Mouse (Mus musculus) fat pad, adult 2 months (tissue): ENCODE results near the gene Cenpl.
A peak's percentile ranks its signal among the peaks of the same experiment; 100 is the strongest.

Experiments used
- DNase-seq: peaks from one replicate; pipeline ENCODE4 v3.0.0-alpha.2; 2011; ENCODE audit warnings: low read depth, low spot score; ENCODE audit errors: extremely low read depth

Cenpl gene

DNA sequence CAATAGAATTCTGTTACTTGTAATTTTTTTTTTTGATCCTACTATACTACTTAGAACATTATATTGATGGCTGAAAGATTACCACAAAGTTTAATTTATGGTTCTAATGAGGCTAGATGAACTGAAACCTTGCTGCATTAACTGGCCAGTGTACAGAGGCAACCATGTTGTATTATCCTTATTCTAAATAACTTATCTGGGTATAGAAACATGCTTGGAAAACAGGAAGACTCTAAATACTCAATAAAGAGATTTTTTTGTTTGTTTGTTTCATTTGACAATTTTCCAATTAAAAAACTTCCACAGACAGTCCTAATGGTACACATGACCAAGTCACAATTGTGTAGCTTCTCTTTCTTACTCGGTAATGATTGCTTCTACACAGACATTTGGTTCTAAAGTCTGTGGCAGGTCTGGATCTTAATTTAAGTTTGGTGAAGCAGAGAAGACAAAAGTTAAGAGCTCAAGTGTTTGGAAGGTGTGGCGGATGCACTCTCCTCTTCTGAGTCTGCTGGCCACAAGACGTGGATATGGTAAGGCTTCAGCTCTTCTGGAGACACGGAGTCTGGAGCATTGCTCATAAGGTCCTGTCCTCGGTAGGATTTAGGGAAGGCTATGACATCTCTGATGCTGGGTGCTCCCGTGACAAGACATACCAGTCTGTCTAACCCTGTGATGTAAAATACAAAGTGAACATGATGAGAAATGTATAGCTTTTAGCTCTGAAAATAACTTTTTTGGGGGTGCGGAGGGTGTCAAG is 29.1 kb upstream of the Cenpl start:
- DNase-seq = no peak

DNA sequence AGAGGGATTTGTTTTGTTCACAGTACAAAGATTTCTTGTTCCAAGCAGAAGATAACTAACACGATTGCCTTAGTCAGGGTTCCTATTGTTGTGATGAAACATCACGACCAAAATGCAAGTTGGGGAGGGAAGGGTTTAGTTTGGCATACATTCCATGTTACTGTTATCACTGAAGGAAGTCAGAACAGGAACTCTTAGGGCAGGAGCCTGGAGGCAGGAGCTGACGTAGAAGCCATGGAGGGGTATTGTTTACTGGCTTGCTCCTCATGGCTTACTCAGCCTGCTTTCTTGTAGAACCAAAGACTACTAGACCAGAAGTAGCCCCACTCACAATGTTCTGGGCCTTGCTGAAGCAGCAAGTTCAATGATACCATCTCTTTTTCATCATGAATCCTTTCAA is 23.5 kb upstream of the Cenpl start:
- DNase-seq = no peak

DNA sequence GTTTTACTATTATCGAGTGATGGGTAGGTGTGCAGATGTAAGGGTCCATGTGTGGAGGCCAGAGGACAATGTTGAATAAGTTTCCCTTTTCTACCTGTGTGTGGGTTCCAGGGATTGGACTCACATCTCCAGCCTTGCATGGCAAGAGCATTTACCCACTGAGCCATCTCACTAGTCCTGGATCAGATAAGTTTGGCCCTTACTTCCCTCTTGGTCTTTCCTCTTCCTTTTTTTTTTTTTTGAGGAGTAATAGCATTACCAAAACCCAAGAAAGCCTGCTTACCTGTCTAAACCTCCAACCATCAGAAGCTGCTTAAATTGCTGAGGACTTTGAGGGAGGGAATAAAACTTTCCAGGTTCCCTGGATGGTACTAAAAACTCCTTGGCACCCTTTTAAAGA is 13.3 kb upstream of the Cenpl start:
- DNase-seq = no peak

DNA sequence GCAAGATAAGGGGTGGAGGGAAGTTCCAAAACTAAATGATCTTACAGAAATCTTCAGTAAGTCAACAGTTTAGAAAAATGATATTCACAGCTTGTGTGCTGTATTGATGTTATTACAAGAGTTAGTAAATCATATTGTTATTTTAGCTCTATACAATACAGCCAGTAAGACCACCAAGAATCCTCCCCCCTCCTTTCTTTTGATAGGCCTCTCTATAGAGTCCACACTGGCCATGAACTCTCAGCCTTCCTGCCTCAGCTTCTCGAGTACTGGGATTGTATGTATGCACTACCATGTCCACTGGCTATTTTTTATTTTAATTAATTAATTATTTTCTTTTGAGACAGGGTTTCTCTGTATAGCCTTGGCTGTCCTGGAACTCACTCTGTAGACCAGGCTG is 7.2 kb upstream of the Cenpl start:
- DNase-seq = no peak

DNA sequence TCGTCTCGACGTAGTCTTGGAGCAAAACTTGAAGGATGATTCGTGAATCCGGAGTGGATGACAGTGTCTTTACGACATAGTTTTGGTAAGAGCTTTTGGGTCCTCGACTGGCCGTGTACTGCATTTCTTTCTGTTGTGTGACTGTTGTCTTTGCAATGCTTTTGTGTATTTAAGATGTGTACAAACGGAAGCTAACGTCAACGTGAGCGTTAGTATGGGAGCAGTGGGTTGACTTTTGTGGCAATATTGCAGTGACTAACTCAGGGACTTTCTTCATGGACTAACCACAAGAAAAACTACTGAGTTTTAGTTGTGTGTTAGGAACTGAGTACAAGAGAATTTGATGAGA is 733 bp downstream of the Cenpl start:
- DNase-seq = no peak

DNA sequence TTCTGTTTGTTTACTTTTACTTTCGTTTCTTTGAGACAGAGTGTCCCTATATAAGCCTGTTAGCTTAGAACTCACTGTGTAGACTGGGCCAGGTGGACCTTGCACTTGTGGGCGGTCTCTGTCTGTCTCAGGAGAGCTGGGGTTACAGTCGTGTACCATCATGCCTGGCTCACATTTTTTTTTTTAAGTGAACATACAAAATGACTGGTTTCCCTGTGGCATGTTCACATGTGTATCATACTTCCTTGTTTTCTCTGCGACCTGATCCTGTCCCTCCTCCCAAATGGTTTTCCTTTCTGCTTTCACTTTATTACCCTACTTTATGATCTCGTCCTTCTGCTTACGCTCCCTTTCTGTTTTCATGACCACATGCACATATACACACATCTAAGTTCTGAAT is 5.7 kb downstream of the Cenpl start:
- DNase-seq = no peak

DNA sequence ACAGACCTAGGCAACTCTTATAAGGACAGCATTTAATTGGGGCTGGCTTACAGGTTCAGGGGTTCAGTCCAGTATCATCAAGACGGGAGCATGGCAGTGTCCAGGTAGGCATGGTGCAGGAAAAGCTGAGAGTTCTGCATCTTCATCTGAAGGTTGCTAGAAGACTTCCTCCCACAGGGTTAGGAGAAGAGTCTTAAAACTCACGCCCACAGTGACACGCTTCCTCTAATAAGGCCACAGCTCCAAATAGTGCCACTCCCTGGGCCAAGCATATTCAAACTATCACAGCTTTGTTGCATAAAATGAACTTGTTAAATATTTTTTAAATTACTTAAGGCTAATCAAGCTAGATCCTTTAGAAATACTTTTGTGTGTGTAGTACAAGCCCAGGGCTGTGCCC is 6.7 kb downstream of the Cenpl start:
- no peak for DNase-seq

DNA sequence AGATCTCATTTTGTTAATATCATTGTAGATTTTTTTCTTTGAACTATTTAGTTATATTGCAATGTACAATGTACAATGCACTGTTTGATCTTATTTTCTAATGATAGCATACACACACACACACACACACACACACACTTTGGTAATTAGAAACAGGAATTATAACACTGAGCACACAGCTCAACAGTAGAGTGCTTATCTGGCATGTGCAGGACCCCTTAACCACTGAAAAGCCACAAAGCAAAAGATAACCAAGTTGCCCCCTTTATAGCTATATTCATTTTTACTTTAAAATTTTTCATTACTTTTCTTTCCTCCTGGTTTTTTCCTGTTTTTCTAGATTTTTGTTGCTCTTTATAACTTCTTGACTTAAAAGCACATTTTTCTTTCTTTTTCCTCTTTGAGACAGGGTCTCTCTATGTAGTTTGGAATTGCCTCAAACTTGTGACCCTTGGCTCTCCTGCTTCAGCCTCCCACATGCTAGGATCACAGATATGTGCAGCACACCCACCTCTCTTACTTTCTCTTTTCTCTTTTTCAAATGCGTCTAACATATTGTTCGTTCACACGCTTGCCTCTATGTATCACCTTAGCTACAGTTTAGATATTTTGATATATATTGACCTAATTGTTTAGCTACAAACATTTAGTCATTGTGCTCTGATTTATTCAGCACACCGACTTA is 29.4 kb downstream of the Cenpl start:
- no peak for DNase-seq

DNA sequence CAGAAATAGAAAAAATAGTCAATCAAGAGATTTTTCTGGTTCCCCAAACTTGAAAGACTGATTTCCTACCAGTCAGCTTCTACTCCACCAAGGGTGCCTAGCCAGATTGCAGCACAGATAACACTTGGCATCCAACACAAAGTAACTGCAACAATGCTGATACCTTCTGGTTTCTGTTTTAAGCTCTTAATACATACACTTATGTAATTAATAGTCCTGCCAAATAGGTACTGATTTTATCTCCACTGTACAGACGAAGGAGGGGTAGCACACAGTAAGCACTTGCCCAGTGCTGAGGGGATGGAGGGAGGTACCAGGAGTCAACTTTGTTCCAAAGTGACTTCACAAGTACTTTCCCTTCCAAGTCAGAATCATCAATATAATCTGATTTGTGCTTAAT is 33.3 kb downstream of the Cenpl start:
- peak; percentile 2 for DNase-seq

DNA sequence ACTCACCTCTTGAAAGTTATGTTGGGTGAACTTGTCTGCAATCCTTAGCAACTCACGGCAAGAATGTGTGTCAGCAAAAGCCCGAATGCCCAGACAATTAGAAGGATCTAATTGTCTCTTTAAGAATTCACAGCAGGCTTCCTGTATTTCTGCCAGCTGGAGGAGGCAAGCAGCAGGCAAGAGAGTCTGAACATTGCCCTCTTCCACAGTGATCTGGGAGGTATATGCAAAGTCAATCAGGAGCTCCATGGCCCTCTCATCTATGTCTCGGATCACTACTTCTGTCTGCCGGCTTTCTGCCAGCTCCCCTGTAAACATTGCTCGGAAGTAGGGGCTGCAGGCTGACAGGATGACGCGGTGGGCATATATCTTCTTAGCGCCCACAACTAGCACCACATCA is 38.7 kb downstream of the Cenpl start:
- DNase-seq = no peak

DNA sequence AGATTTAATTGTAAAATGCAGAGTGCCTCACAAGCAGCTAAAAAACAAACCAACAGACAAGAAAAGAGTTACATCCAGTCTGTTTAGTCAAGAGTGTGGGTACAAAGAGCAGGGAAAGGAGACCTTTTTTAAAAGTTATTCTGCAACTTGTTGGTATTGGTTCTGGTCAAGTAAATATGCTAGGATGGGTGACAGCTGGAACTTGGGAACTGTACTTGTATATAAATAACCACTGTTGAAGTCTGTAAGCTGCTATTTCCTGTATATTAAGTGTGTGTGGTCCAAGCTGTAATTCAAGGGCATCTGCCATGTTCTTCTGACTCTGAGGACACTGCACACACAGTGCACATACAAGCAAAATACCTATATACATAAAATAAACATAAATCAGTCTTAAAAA is 44.1 kb downstream of the Cenpl start:
- DNase-seq = no peak

DNA sequence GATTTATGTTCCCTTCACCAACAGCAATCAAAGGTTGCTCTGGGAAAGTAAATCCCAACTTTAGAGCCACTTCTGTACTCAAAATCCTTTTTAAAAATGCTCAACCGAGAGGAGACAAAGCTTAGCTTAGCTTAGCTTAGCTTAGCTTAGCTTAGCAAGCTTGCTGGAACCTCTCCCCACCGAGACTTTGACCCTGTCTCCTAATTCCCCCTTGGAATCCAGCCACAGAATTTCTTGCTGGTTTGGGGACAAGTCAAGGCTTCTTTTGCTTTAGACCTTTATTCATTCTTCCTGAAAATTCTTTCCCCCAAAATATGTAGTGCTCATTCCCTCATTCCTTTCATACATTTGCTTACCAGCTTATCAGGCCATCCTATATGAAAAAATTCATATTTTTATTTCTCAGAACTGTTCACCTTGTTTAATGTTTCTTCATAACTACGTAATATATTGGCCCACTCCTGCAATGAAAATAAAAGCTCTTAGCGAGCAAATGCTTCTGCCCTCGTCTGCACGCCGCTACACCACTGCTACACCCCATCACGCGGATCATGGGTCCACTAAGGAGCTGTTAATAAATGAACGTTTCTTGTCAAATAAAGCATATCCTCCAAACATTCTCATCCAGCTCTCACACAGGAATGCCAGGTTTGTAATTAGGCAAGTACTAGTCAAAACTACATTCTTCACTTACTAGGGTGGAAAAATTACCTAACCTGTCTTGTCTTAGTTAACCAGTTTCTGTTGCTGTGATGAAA is 52.3 kb downstream of the Cenpl start:
- no peak for DNase-seq

DNA sequence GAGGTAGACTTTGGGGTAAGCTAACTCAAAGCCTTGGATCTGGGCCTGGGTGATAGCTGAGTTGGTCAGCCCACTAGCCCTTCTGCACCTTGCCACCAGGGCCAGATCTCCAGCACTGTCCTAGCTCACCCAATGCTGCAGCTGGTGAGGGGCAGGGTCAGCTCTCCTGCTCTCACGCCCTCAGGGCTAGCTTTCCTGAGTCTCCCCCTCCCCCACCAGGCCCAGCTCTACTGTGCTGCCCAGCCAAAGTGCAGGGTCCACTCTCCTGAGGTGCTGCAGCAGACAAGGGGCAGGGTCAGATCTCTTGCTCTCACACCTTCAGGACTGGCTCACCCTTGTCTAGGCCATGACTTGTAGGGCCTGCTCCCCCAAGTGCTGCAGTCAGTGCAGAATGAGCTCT is 55.9 kb downstream of the Cenpl start:
- DNase-seq = no peak

DNA sequence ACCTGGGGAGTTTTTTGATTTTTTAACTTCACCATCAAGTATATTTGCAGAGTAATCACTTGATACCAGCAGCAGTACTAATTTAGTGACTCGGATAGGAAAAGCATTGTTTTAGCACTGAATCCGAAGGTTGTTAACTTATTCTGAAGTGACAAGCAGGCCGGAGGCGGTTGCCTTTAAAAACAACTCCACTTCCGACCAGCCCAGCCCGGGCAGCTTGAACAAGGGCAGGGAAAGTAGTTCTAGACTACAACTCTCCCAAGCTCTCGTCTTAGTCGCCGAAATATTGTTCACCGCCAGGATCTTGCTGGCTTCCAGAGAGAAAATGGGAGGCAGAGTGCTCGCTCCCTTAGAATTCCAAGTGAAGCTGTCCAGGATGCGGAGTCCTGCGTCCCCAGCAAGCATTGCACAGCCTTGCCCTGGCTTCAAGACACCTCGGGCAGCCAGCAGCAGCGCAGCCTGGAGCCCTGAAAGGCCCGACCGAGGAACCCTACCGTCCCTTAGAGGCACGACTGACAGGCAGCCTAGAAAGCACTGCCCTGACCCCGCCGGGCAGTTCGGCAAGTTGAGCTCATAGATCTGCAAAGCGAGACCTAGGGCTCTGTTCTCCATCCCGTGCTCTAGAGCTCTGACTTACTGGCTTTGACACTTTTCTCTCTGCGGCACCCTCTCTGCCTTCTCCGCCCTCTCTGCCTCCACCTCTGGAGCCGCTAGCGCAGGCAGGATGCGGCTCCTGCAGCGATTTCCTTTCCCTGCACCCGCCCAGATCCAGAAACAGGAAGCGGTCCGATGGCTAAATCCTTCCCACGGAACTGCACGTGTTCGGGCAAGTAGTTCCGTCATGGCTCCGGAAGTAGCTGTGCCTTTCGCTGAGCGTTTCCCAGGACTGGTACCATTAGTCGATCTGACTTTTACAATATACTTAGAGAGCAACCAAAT is 60.5 kb downstream of the Cenpl start, which contains the start of gene Klhl20:
Gene Klhl20, minus strand, starts transcription at position 786 of the 939 bp plus-strand sequence.
- DNase-seq = peak; percentile 37
